Mouse (Mus musculus): Measurements from ENCODE around the gene Chic2. TPM values are rescaled to one million over a fixed set of nuclear protein-coding genes. Genes with fewer than 3 reads are reported as not detected.
A peak's percentile ranks its signal among the peaks of the same experiment; 100 is the strongest.

Chic2 gene
- polyA plus RNA-seq, 1 experiment from 2014 or later = 46.8 TPM

GRCm38 (mm10) chr5:75046681-75047321, 2.2 kb upstream of the Chic2 start:
- Histone ChIP-seq H3K9me3 (ENCODE audit: control insufficient read depth, low read length) (no peaks in the 10 kb centered on the region), H3K4me3 (ENCODE audit: low read depth, low read length) (no peak overlapping the region), H3K4me2 (ENCODE audit: low read depth) (no peak overlapping the region), H3K4me1 (ENCODE audit: control insufficient read depth, insufficient read depth, low read length) (peaks cover 8% of the 10 kb centered on the region), H3K27ac (ENCODE audit: low read depth, low read length) (no peak overlapping the region), H3K9ac (ENCODE audit: low read length) (no peak overlapping the region), H3K36me3 (ENCODE audit: control insufficient read depth, insufficient read depth, low read length) (no peaks in the 10 kb centered on the region), H3K27me3 (ENCODE audit: control insufficient read depth, insufficient read depth, low read length) (no peaks in the 10 kb centered on the region)
- ATAC-seq (ENCODE audit: insufficient read depth, low FRiP score, low TSS enrichment) (no peak), DNase-seq (ENCODE audit: low spot score) (no peak)
- WGBS = 49% methylated on average over 15 of the region's 15 CpGs

- no peaks in the 10 kb centered on the region for H3K9me3 ChIP-seq (ENCODE audit: control insufficient read depth, low read length)
- ATAC-seq (ENCODE audit: insufficient read depth, low FRiP score, low TSS enrichment) = no peak
- peaks cover 8% of the 10 kb centered on the region for H3K4me1 ChIP-seq (ENCODE audit: control insufficient read depth, insufficient read depth, low read length)
- no peak overlapping the region for H3K4me2 ChIP-seq (ENCODE audit: low read depth)
- H3K9ac ChIP-seq (ENCODE audit: low read length) = no peak overlapping the region
- DNase-seq (ENCODE audit: low spot score) = no peak
- H3K27me3 ChIP-seq (ENCODE audit: control insufficient read depth, insufficient read depth, low read length) = no peaks in the 10 kb centered on the region
- no peak overlapping the region for H3K4me3 ChIP-seq (ENCODE audit: low read depth, low read length)
- WGBS = 87% methylated on average over 7 of the region's 7 CpGs
- H3K27ac ChIP-seq (ENCODE audit: low read depth, low read length) = no peak overlapping the region
- no peaks in the 10 kb centered on the region for H3K36me3 ChIP-seq (ENCODE audit: control insufficient read depth, insufficient read depth, low read length)
Measured at GRCm38 (mm10) chr5:75045371-75045770, 797 bp upstream of the Chic2 start.

GRCm38 (mm10) chr5:75043621-75044301, 813 bp downstream of the Chic2 start:
- Histone ChIP-seq H3K4me2 (ENCODE audit: low read depth) (peak overlapping the region; percentile 83), H3K4me3 (ENCODE audit: low read depth, low read length) (peak overlapping the region; percentile 98), H3K27me3 (ENCODE audit: control insufficient read depth, insufficient read depth, low read length) (no peaks in the 10 kb centered on the region), H3K36me3 (ENCODE audit: control insufficient read depth, insufficient read depth, low read length) (no peaks in the 10 kb centered on the region), H3K4me1 (ENCODE audit: control insufficient read depth, insufficient read depth, low read length) (peaks cover 8% of the 10 kb centered on the region), H3K9ac (ENCODE audit: low read length) (peak overlapping the region; percentile 97), H3K9me3 (ENCODE audit: control insufficient read depth, low read length) (no peaks in the 10 kb centered on the region), H3K27ac (ENCODE audit: low read depth, low read length) (peak overlapping the region; percentile 85)
- WGBS = under 1% methylated on average over 32 of the region's 36 CpGs
- DNase-seq (ENCODE audit: low spot score) (peak; percentile 63), ATAC-seq (ENCODE audit: insufficient read depth, low FRiP score, low TSS enrichment) (peak; percentile 70)

- H3K9ac ChIP-seq (ENCODE audit: low read length) = peak overlapping the region; percentile 97; the same call in 1 of the 2 replicates
- no peaks in the 10 kb centered on the region for H3K36me3 ChIP-seq (ENCODE audit: control insufficient read depth, insufficient read depth, low read length)
- WGBS = 64% methylated on average over 9 of the region's 9 CpGs
- H3K4me3 ChIP-seq (ENCODE audit: low read depth, low read length) = peak overlapping the region; percentile 98
- peaks cover 8% of the 10 kb centered on the region for H3K4me1 ChIP-seq (ENCODE audit: control insufficient read depth, insufficient read depth, low read length)
- ATAC-seq (ENCODE audit: insufficient read depth, low FRiP score, low TSS enrichment) (no peak), DNase-seq (ENCODE audit: low spot score) (no peak)
- peak overlapping the region; percentile 83 for H3K4me2 ChIP-seq (ENCODE audit: low read depth)
- no peaks in the 10 kb centered on the region for H3K9me3 ChIP-seq (ENCODE audit: control insufficient read depth, low read length)
- no peaks in the 10 kb centered on the region for H3K27me3 ChIP-seq (ENCODE audit: control insufficient read depth, insufficient read depth, low read length)
- H3K27ac ChIP-seq (ENCODE audit: low read depth, low read length) = no peak overlapping the region
Measured at GRCm38 (mm10) chr5:75043011-75043445, 1.5 kb downstream of the Chic2 start.

- Histone ChIP-seq H3K27me3 (ENCODE audit: control insufficient read depth, insufficient read depth, low read length) (no peaks in the 10 kb centered on the region), H3K9me3 (ENCODE audit: control insufficient read depth, low read length) (no peaks in the 10 kb centered on the region), H3K4me1 (ENCODE audit: control insufficient read depth, insufficient read depth, low read length) (peaks cover 8% of the 10 kb centered on the region), H3K4me3 (ENCODE audit: low read depth, low read length) (no peak overlapping the region), H3K36me3 (ENCODE audit: control insufficient read depth, insufficient read depth, low read length) (no peaks in the 10 kb centered on the region), H3K27ac (ENCODE audit: low read depth, low read length) (no peak overlapping the region), H3K9ac (ENCODE audit: low read length) (no peak overlapping the region), H3K4me2 (ENCODE audit: low read depth) (no peak overlapping the region)
- no peak for DNase-seq (ENCODE audit: low spot score)
- ATAC-seq (ENCODE audit: insufficient read depth, low FRiP score, low TSS enrichment) = no peak
- WGBS = 83% methylated on average over 1 of the region's 1 CpGs
Measured at GRCm38 (mm10) chr5:75039307-75039706, 5.3 kb downstream of the Chic2 start.

GRCm38 (mm10) chr5:75035475-75035874, 9.1 kb downstream of the Chic2 start:
- WGBS = 85% methylated on average over 3 of the region's 3 CpGs
- no peak for ATAC-seq (ENCODE audit: insufficient read depth, low FRiP score, low TSS enrichment)
- DNase-seq (ENCODE audit: low spot score) = no peak
- no peaks in the 10 kb centered on the region for H3K36me3 ChIP-seq (ENCODE audit: control insufficient read depth, insufficient read depth, low read length)
- no peak overlapping the region for H3K27ac ChIP-seq (ENCODE audit: low read depth, low read length)
- H3K9me3 ChIP-seq (ENCODE audit: control insufficient read depth, low read length) = no peaks in the 10 kb centered on the region
- H3K9ac ChIP-seq (ENCODE audit: low read length) = no peak overlapping the region
- no peaks in the 10 kb centered on the region for H3K27me3 ChIP-seq (ENCODE audit: control insufficient read depth, insufficient read depth, low read length)
- H3K4me1 ChIP-seq (ENCODE audit: control insufficient read depth, insufficient read depth, low read length) = no peaks in the 10 kb centered on the region
- no peak overlapping the region for H3K4me3 ChIP-seq (ENCODE audit: low read depth, low read length)
- H3K4me2 ChIP-seq (ENCODE audit: low read depth) = no peak overlapping the region

GRCm38 (mm10) chr5:75014768-75015167, 29.8 kb downstream of the Chic2 start:
- ATAC-seq (ENCODE audit: insufficient read depth, low FRiP score, low TSS enrichment) (no peak), DNase-seq (ENCODE audit: low spot score) (peak; percentile 21)
- 0 out of 2 replicates have a peak, but pooled peaks cover 2% of the 10 kb centered on the region for H3K4me1 ChIP-seq (ENCODE audit: control insufficient read depth, insufficient read depth, low read length)
- no peaks in the 10 kb centered on the region for H3K36me3 ChIP-seq (ENCODE audit: control insufficient read depth, insufficient read depth, low read length)
- no peak overlapping the region for H3K9ac ChIP-seq (ENCODE audit: low read length)
- H3K4me2 ChIP-seq (ENCODE audit: low read depth) = no peak overlapping the region
- H3K27ac ChIP-seq (ENCODE audit: low read depth, low read length) = no peak overlapping the region
- no peaks in the 10 kb centered on the region for H3K9me3 ChIP-seq (ENCODE audit: control insufficient read depth, low read length)
- H3K4me3 ChIP-seq (ENCODE audit: low read depth, low read length) = no peak overlapping the region
- 32% methylated on average over 1 of the region's 1 CpGs for WGBS
- peaks cover 8% of the 10 kb centered on the region; the same call in 1 of the 2 replicates for H3K27me3 ChIP-seq (ENCODE audit: control insufficient read depth, insufficient read depth, low read length)

- H3K9ac ChIP-seq (ENCODE audit: low read length) = no peak overlapping the region
- peaks cover 8% of the 10 kb centered on the region for H3K27me3 ChIP-seq (ENCODE audit: control insufficient read depth, insufficient read depth, low read length)
- 0 out of 2 replicates have a peak, but pooled peaks cover 2% of the 10 kb centered on the region for H3K9me3 ChIP-seq (ENCODE audit: control insufficient read depth, low read length)
- whole genome bisulfite sequencing = 25% methylated on average over 8 of the region's 8 CpGs
- no peak overlapping the region for H3K27ac ChIP-seq (ENCODE audit: low read depth, low read length)
- peak; percentile 44 for DNase-seq (ENCODE audit: low spot score)
- H3K4me3 ChIP-seq (ENCODE audit: low read depth, low read length) = no peak overlapping the region
- 0 out of 2 replicates have a peak, but pooled peaks cover 2% of the 10 kb centered on the region for H3K4me1 ChIP-seq (ENCODE audit: control insufficient read depth, insufficient read depth, low read length)
- peaks cover 2% of the 10 kb centered on the region; the same call in 1 of the 2 replicates for H3K36me3 ChIP-seq (ENCODE audit: control insufficient read depth, insufficient read depth, low read length)
- ATAC-seq (ENCODE audit: insufficient read depth, low FRiP score, low TSS enrichment) = peak; percentile 76
- no peak overlapping the region for H3K4me2 ChIP-seq (ENCODE audit: low read depth)
Measured at GRCm38 (mm10) chr5:75012771-75013421, 31.7 kb downstream of the Chic2 start.
